Comparison of ENCODE assay signal across 30 mouse cellular contexts in genomic region chr3:104389449-104389848, GRCm38 (mm10).
"Had no signal": no experiment of that assay in that cellular context is flagged by ENCODE, and none has a peak within 500 bp of the region (broad histone marks: within the 10 kb centered on the region; RNA-seq: fewer than 3 reads in every experiment).

No protein-coding gene starts in this region.

- DNase-seq: left cerebral cortex, postnatal 4 days; liver; liver, embryonic 13.5 days; liver, postnatal 0 days; lung, adult 18-20 months; lung, adult 2 months; lung, embryonic 14.5 days; lung, postnatal 10 days; lung, postnatal 14 days; lung, postnatal 36 days; midbrain, embryonic 14.5 days had no signal

- H3K27me3 ChIP-seq: limb, embryonic 12.5 days; limb, embryonic 13.5 days; limb, embryonic 15.5 days; liver, embryonic 12.5 days; liver, embryonic 13.5 days; liver, embryonic 15.5 days; lung, embryonic 15.5 days; midbrain, embryonic 12.5 days; midbrain, embryonic 13.5 days; midbrain, embryonic 15.5 days had no signal

- H3K9ac ChIP-seq: limb, embryonic 12.5 days; limb, embryonic 13.5 days; limb, embryonic 15.5 days; liver, embryonic 12.5 days; liver, embryonic 13.5 days; liver, embryonic 14.5 days; liver, embryonic 15.5 days; liver, postnatal 0 days; lung, embryonic 14.5 days; lung, embryonic 15.5 days; midbrain, embryonic 12.5 days; midbrain, embryonic 13.5 days; midbrain, embryonic 15.5 days had no signal

- H3K4me3 ChIP-seq: left cerebral cortex, adult 2 months; limb, embryonic 10.5 days; limb, embryonic 12.5 days; limb, embryonic 13.5 days; limb, embryonic 15.5 days; liver, embryonic 12.5 days; liver, embryonic 13.5 days; liver, embryonic 15.5 days; lung, embryonic 15.5 days; megakaryocyte, embryonic 14.5 days; midbrain, embryonic 10.5 days; midbrain, embryonic 12.5 days; midbrain, embryonic 13.5 days; midbrain, embryonic 15.5 days had no signal

- H3K4me1 ChIP-seq: liver, embryonic 12.5 days; liver, embryonic 13.5 days; liver, embryonic 15.5 days; megakaryocyte, embryonic 14.5 days; midbrain, embryonic 10.5 days; midbrain, embryonic 12.5 days; midbrain, embryonic 15.5 days had no signal

- H3K4me2 ChIP-seq: limb, embryonic 12.5 days; limb, embryonic 13.5 days; limb, embryonic 15.5 days; liver, embryonic 11.5 days; liver, embryonic 12.5 days; liver, embryonic 13.5 days; liver, embryonic 15.5 days; lung, embryonic 14.5 days; lung, embryonic 15.5 days; midbrain, embryonic 11.5 days; midbrain, embryonic 12.5 days; midbrain, embryonic 13.5 days; midbrain, embryonic 15.5 days had no signal

- H3K36me3 ChIP-seq: limb, embryonic 10.5 days; limb, embryonic 12.5 days; limb, embryonic 13.5 days; limb, embryonic 15.5 days; liver, embryonic 12.5 days; liver, embryonic 13.5 days; liver, embryonic 15.5 days; lung, embryonic 15.5 days; midbrain, embryonic 10.5 days; midbrain, embryonic 12.5 days; midbrain, embryonic 13.5 days; midbrain, embryonic 15.5 days had no signal

- H3K9me3 ChIP-seq: limb, embryonic 10.5 days; limb, embryonic 12.5 days; limb, embryonic 13.5 days; limb, embryonic 15.5 days; liver, embryonic 12.5 days; liver, embryonic 13.5 days; liver, embryonic 15.5 days; lung, embryonic 15.5 days; midbrain, embryonic 10.5 days; midbrain, embryonic 12.5 days; midbrain, embryonic 13.5 days; midbrain, embryonic 15.5 days had no signal

- ATAC-seq: liver, embryonic 12.5 days; liver, postnatal 0 days; lung, postnatal 0 days; midbrain, embryonic 13.5 days; midbrain, embryonic 15.5 days; midbrain, embryonic 16.5 days had no signal

- H3K27ac ChIP-seq: left cerebral cortex, adult 2 months; limb, embryonic 10.5 days; limb, embryonic 12.5 days; limb, embryonic 13.5 days; limb, embryonic 15.5 days; liver, embryonic 12.5 days; liver, embryonic 13.5 days; liver, embryonic 14.5 days; liver, embryonic 15.5 days; lung, embryonic 15.5 days; macrophage; midbrain, embryonic 10.5 days; midbrain, embryonic 12.5 days; midbrain, embryonic 13.5 days; midbrain, embryonic 15.5 days had no signal
